Mouse (Mus musculus) heart, adult 10 weeks (tissue): ENCODE measurements around the gene Kcnn3. TPM values are rescaled to one million over a fixed set of nuclear protein-coding genes. Genes with fewer than 3 reads are reported as not detected.

ENCODE experiments used
- polyA plus RNA-seq: library from polyadenylated mRNA; stranded (reverse); fragments of 350-450 nt; fragmentation: Illumina TruSeq; extraction: RNeasy Lipid Tissue Mini Kit (QIAGEN cat#74804); gene quantifications from one replicate; pipeline ENCODE4 v1.2.3, GENCODE M21; 2014; ENCODE audit warnings: low read depth, low replicate concordance

The Kcnn3 gene
- 1.3 TPM for polyA plus RNA-seq

GRCm38 (mm10) chr3:89519894-89520293 lies at the start of gene Kcnn3:
Kcnn3 (plus strand) TSS chr3:89520164.

DNA sequence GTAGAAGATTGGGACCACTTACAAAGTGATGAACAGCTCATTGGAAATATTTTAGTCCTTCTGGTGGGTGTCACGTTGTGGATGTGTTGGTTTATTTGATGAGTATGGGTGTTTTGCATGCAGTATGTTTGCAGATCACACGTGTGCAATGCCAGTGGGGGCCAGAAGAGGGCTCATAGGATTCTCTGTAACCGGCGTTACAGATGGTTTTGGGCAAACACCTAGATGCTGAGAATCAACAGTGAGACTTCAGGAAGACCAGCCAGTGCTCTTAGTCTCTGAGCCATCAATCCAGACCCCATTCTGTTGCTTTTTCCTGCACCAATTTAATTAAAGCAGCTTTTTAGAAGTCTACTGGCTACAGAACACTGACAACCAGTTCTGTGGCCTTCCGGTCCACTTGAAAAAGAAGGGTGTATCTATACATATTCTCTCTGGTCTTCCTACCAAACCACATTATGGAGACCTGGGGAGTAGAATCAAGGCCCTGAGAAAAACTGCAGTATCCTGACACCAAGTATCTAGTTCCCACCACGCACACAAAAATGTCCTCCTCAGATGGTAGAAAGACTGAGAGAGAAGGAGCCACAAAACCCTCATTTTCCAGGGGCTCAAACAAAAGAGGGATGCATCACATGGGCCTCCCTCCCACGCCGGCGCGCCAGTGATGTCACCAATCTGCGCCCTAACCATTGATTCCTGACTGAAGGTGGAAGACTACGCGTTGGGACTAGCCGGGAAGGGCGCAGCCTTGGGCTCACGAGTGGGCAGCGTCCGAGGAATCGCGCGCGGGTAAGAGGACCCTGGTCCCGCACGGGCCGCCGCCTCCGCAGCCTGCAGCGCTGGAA lies 194.6 kb downstream of the Kcnn3 start, which contains the start of gene Adar:
Gene Adar (plus strand): TSS at position 664 of the 848 bp plus-strand sequence.

Other genes with a start within 250 kb of the Kcnn3 start
- 42.9 TPM for gene Slc50a1, start 249.6 kb upstream of the Kcnn3 start, polyA plus RNA-seq
- 33.4 TPM for gene Efna1, start 239.0 kb upstream of the Kcnn3 start, polyA plus RNA-seq
- not detected for gene Efna3, start 197.2 kb upstream of the Kcnn3 start, polyA plus RNA-seq
- 0.37 TPM for gene Efna4, start 182.1 kb upstream of the Kcnn3 start, polyA plus RNA-seq
- 92.6 TPM for gene Adam15, start 170.2 kb upstream of the Kcnn3 start, polyA plus RNA-seq
- not detected for gene Dcst2, start 158.2 kb upstream of the Kcnn3 start, polyA plus RNA-seq
- not detected for gene Dcst1, start 154.9 kb upstream of the Kcnn3 start, polyA plus RNA-seq
- gene Zbtb7b, start 125.4 kb upstream of the Kcnn3 start, polyA plus RNA-seq = 25.7 TPM
- not detected for gene Lenep, start 117.4 kb upstream of the Kcnn3 start, polyA plus RNA-seq
- 50.8 TPM for gene Flad1, start 108.3 kb upstream of the Kcnn3 start, polyA plus RNA-seq
- gene Cks1b, start 101.8 kb upstream of the Kcnn3 start, polyA plus RNA-seq = 3.8 TPM
- gene Shc1, start 101.7 kb upstream of the Kcnn3 start, polyA plus RNA-seq = 27.3 TPM
- gene Pygo2, start 90.0 kb upstream of the Kcnn3 start, polyA plus RNA-seq = 19.0 TPM
- 78.1 TPM for gene Pbxip1, start 83.5 kb upstream of the Kcnn3 start, polyA plus RNA-seq
- 19.8 TPM for gene Pmvk, start 65.6 kb upstream of the Kcnn3 start, polyA plus RNA-seq
- gene Adar, start 194.9 kb downstream of the Kcnn3 start, polyA plus RNA-seq = 12.4 TPM
- gene Chrnb2, start 244.5 kb downstream of the Kcnn3 start, polyA plus RNA-seq = 0.21 TPM